Comparison of ENCODE assay signal across 12 mouse cellular contexts in genomic region chr11:23081616-23082015, GRCm38 (mm10).
"Had no signal": no experiment of that assay in that cellular context is flagged by ENCODE, and none has a peak within 500 bp of the region (broad histone marks: within the 10 kb centered on the region; RNA-seq: fewer than 3 reads in every experiment).

No protein-coding gene starts in this region.

- H3K4me3 ChIP-seq: limb, embryonic 15.5 days; liver, embryonic 12.5 days; midbrain, embryonic 10.5 days; myocyte had no signal

- DNase-seq: kidney, adult 11 months; kidney, postnatal 25 days; layer of hippocampus, adult 9-11 months; layer of hippocampus, postnatal 36 days; lung, postnatal 36 days; midbrain, embryonic 14.5 days; thymus, adult 18-20 months; thymus, postnatal 14 days had no signal

- H3K27ac ChIP-seq: limb, embryonic 15.5 days; liver, embryonic 12.5 days; midbrain, embryonic 10.5 days had no signal

- H3K27me3 ChIP-seq: limb, embryonic 15.5 days; liver, embryonic 12.5 days had no signal

- H3K36me3 ChIP-seq: limb, embryonic 15.5 days; liver, embryonic 12.5 days; midbrain, embryonic 10.5 days had no signal

- H3K4me2 ChIP-seq: limb, embryonic 15.5 days; liver, embryonic 12.5 days had no signal

- H3K9me3 ChIP-seq: limb, embryonic 15.5 days; liver, embryonic 12.5 days; midbrain, embryonic 10.5 days had no signal

- ATAC-seq: liver, embryonic 12.5 days had no signal

- H3K9ac ChIP-seq: limb, embryonic 15.5 days; liver, embryonic 12.5 days had no signal

- H3K4me1 ChIP-seq: limb, embryonic 15.5 days; liver, embryonic 12.5 days had no signal
